Mouse (Mus musculus) frontal cortex, postnatal 14 days (tissue): ENCODE results near the gene Knstrn.

Source experiments
- DNase-seq, 2 experiments: peaks; one replicate each; pipeline ENCODE4 v3.0.0; 2022; ENCODE audit warnings: low spot score in 2 of 2

The Knstrn gene

DNA sequence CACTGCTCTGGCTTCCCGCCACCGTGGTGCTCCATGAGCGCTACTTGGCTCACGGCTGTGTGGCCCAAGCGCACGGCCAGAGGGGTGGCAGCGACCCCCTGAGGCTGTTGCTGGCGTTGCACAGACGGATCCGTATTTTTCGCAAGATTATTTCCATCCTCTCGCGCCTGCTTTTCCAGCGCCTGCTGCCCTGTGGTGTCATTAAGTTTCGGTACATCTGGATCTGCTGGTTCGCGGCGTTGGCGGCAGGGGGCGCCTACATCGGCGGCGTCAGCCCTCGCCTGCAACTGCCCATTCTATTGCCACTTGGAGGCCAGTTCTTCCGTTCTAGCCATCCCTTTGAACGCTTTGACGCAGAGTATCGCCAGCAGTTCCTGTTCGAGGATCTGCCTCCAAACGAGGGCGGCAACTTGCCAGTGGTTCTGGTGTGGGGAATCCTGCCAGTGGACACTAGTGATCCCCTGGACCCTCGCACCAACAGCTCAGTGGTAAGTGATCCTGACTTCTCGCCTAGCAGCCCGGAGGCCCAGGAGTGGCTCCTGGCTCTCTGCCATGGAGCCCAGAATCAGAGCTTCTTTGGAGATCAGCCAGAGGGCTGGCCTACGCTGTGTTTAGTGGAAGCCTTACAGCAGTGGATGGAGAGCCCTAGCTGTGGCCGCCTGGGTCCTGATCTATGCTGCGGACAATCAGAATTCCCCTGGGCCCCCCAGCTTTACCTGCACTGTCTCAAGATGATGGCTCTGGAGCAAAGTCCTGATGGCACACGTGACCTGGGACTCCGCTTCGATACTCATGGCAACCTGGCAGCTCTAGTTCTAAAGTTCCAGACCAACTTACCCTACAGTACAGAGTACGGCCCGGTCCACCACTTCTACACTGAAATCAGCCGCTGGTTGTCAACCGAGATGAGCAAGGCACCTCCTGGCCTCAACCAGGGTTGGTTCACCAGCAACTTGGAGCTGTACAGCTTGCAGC lies 23.0 kb upstream of the Knstrn start:
- peak; percentile 50 to 51 for DNase-seq

DNA sequence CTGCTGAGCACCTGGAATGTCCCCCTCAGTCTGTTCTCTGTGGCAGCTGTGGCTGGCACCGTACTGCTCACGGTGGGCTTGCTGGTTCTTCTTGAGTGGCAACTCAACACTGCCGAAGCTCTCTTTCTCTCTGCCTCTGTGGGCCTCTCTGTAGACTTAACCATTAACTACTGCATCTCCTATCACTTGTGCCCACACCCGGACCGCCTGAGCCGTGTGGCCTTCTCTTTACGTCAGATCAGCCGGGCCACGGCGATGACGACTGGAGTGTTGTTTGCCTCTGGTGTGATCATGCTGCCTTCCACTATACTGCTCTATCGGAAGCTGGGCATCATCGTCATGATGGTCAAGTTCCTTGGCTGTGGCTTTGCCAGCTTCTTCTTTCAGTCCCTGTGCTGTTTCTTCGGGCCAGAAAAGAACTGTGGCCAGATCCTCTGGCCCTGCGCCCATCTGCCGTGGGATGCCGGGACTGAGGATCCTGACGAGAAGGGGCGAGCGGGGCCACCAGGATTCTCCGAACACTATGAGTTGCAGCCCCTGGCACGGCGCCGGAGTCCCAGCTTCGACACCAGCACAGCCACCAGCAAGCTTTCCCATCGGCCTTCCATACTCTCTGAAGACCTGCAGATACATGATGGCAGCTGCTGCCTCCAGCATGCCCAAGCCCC lies 22.1 kb upstream of the Knstrn start:
- no peak for DNase-seq

- DNase-seq: no peak
Measured at GRCm38 (mm10) chr2:118792259-118792613, 21.6 kb upstream of the Knstrn start.

- no peak for DNase-seq
Measured at GRCm38 (mm10) chr2:118793636-118794035, 20.2 kb upstream of the Knstrn start.

DNA sequence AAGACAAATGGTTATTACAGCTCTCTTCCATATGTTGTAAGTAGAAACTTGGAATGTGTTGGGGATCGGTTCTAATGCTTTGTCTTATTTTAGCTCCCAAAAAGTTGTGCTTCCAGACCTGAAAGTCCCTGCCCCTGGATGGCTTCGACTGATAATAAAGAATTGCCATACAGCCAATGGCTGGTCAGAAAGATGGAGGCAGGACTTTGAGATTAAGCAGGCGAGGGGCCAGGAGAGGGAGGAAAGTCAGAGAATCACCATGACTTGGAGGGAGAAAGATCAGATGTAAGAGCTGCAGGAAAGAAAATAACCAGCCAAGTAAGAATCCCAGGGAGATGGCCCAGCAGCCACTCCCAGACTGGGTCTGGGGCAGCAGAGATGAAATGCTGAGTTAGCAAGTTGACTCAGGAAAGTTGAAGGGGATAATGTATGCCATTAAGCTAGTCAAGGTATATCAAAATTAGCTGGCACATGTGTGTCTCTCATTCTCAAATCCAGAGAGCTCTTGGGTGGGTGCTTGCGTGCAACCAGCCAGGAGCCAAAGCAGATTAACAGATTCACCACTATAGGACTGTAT lies 11.2 kb upstream of the Knstrn start:
- no peak for DNase-seq

DNA sequence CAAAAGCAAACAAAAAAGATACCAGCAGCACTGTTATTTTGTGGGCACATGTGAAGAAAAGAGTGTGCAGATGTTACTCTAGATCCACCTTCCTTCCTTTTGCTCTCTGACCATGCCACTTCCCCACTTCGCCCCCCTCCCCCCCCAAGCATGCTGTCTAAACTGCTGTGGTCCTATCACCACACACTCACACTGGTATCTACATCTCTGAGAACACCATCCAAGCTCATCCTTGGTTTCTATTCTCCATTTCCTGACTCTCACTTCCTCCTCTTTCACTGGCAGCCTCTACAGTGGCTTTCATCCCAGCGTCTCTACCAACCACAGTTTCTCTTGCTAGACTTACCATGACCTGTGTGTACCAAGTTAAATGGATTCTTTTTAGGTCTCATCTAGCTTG lies 9.3 kb upstream of the Knstrn start:
- no peak for DNase-seq

DNA sequence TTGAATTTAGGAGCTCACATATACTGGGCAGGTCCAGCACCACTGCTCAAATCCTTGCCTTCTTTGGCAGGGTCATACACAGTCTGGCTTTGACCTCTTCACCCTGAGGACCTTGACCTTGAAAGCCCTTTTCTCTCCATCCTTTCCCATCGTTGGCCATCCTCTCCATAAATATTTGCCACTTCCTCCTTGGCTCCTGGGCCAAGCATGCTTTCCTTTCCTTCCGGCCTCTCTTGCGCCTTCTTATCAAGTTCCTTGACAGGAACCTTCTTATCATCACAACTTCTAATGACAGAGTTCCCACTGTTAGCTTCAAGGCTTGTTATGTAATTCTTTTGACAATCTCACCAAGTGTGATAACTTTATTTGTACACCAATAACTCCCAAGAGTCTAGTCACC lies 8.7 kb upstream of the Knstrn start:
- DNase-seq: no peak

DNA sequence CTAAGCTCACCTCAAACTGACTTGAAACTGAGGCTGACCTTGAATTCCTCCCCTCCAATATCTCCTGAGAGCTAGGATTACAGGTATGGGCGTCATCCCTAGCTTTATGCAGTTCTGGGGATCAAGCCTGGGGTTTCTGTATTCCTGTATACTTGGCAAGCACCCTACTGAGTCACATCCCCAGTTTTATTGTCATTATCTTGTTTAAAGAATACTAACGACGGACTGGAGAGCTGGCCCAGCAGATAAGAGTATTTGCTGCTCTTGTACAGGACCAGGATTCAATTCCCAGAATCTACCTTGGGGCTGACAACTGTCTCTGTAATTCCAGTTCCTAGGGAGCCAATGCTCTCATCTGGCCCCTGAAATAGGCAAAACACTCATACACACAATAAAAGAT lies 8.0 kb upstream of the Knstrn start:
- DNase-seq: no peak

- no peak for DNase-seq
Measured at GRCm38 (mm10) chr2:118806860-118807259, 6.9 kb upstream of the Knstrn start.

DNA sequence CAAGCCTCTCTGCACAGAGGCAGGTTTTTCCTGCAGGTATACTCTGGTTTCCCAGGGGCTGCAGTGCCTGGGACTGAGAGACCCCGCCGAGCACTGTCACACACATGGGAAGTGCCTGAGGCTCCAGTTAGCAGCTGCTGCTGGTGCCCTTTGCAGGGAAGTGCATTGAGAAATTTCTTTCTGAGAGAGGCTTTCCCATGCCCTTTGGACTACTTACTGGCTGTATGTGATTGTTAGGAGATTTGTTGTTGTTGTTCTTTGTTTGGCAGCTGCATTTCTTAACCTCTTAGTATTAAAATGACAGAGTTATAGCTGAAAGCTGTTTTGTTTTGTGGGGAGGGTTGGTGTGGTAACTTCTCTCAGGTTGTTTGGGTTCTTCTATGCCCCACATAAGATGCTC lies 2.9 kb upstream of the Knstrn start:
- no peak for DNase-seq

GRCm38 (mm10) chr2:118812724-118813123 lies 1.1 kb upstream of the Knstrn start:
- DNase-seq: no peak

GRCm38 (mm10) chr2:118822800-118823199 lies 9.0 kb downstream of the Knstrn start:
- no peak for DNase-seq

- DNase-seq: no peak
Measured at GRCm38 (mm10) chr2:118824396-118824795, 10.6 kb downstream of the Knstrn start.

GRCm38 (mm10) chr2:118829096-118829495 lies 15.3 kb downstream of the Knstrn start:
- no peak for DNase-seq

DNA sequence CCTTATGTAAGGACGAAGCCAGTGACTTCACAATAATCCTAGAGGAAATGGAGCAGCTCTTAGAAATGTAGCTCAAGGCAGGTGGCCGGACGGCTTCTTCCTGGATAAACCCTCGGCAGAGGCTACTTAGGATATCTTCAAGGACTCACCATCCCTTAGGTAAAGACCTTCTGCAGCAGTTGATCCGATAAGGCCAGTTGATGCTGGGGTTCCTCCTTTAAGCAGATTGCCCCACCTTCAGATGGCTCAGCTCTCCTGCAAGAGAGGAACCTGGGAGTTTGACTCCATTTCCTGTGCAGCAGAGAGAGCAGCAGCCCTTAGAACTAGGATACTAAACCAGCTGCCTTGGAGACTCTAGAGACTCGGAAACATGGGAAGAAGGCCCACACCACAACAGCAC lies 20.3 kb downstream of the Knstrn start:
- DNase-seq: no peak

- no peak for DNase-seq
Measured at GRCm38 (mm10) chr2:118835115-118835514, 21.3 kb downstream of the Knstrn start.

DNA sequence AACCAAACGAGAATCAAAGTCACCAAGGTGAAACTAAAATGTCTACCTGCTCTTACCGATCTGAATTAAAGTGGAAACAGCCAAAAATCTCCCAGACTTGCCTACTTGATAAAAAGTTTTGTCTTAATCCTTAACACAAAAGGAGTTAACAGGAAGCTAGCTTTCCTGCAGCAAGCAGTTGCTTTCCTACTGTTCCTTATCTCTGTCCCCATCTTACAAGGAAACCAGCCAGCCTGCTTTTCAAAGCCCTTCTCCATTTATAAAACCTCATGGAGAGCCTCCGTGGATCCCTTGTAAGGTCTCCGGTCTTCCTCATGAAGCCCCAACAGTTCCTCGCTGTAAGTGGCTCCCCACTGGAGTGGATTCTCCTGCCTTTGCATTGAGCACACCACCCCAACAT lies 24.5 kb downstream of the Knstrn start:
- no peak for DNase-seq

DNA sequence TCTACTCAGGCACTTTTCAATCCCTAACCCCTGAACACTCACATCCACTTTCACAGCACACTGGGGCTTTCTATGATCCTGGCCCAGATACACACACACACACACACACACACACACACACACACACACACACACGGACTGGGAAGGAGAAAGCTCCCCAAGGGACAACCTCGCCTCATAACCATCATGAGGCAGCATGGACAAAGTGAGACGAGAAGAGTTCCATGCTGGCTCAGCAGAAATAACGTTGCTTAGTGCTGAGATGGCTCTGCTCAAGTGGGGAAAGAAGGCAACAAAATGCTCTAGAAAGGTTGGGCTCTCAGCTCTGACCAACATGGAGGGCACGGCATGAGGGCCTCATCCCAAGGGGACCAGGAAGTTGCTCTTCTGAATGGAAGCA lies 27.4 kb downstream of the Knstrn start:
- no peak for DNase-seq

DNA sequence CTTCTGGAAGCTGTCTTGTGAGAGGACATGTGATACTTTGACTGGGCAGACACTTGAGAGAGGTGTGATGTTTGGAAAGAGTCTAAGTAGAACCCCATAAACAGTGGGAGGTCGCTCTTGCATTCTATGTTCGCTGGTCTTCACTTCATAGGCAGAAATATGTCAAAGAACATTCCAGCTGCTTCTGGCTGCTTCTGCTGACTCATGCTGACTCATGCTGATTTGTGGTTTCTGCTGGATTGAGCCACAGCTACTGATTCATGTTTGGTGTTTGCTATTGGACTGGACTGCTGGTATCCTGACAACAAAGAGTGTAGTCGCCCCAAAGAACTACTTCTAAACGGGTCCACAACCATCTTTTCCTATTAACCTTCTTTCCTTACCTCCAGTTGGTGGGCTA lies 28.0 kb downstream of the Knstrn start:
- DNase-seq: no peak

DNA sequence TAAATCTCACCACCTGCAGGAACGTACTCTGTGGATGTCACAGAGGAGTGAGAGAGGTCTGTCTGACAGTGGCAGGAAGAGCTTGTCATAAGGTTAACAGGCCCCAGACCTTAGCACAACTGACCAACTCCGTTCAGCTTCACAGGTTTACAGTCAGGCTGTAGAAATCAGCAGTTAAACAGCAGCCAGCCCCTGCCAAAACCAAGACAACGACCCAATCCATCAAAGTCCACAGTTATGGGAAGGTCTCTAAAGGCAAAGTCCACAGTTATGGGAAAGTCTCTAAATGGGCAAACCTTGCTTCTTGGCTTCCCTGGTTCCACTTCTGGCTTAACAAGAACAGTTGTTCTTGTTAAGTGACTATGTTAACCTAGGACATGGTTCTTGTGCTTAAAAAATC lies 30.6 kb downstream of the Knstrn start:
- no peak for DNase-seq

- no peak for DNase-seq
Measured at GRCm38 (mm10) chr2:118846246-118846645, 32.4 kb downstream of the Knstrn start.

- no peak for DNase-seq
Measured at GRCm38 (mm10) chr2:118851756-118852155, 38.0 kb downstream of the Knstrn start.
